Mouse (Mus musculus) stomach, postnatal 0 days (tissue): Measurements from ENCODE around the gene Tgfbr2.

Experiments used
- CTCF ChIP-seq: IDR thresholded peaks from 2 replicates; pipeline ENCODE4 v1.5.1; 2016; ENCODE audit warnings: antibody characterized with exemption, low read depth, mild to moderate bottlenecking, moderate library complexity
- EP300 ChIP-seq: optimal IDR thresholded peaks from 2 replicates; pipeline ENCODE3; 2016; ENCODE audit warnings: antibody characterized with exemption

GRCm38 (mm10) chr9:116187181-116187731, 12.1 kb upstream of the Tgfbr2 start:
- TF ChIP-seq CTCF (no peak), EP300 (no peak)
